Mouse (Mus musculus): ENCODE results near the gene Snapc4. TPM values are rescaled to one million over a fixed set of nuclear protein-coding genes. Genes with fewer than 3 reads are reported as not detected.

Snapc4 gene
- polyA plus RNA-seq, 1 experiment from 2014 or later, result 18.3 TPM

DNA sequence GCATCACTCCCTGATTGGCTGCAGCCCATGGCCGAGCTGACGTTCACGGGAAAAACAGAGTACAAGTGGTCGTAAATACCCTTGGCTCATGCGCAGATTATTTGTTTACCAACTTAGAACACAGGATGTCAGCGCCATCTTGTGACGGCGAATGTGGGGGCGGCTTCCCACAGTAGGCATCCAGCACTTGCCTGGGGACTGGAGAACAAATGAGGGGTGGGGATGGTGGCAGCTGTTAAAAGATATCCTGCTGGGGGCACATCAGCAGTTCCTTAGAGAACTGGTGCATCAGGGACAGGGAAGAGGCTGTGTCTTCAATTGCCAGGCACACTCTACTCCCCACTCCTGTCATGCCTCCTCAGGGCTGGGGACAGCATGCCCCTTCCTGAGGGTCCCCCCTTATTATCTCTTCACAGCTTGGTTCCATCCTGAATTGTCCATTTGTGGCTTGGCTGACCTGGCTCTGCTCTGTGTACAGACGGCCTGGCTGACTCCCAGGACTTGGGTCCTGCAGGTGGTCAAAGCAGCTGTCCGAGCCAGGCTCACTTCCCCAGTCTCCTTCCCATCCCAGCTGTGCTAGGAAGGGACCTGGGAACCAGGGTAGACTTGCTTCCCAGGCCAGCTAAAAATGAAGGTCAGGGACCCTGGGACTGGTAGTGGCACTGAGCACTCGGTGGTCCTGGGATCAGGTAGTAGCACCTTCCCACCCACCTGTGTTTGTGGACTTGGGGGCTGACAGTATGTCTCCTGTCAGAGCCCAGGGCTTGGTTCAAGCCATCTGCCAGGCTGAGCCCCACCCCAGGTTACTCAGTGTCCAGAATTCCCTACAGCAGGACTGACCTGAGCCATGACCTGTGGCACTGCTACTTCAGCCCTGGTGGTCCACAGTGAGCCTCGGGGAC lies 41.9 kb downstream of the Snapc4 start:
- Histone ChIP-seq H3K4me2 (ENCODE audit: low read length) (no peak overlapping the region), H3K36me3 (ENCODE audit: control insufficient read depth, insufficient read depth, low read length) (peaks cover 19% of the 10 kb centered on the region), H3K9ac (ENCODE audit: low read length) (no peak overlapping the region), H3K4me1 (ENCODE audit: control insufficient read depth in 2 of 2, insufficient read depth in 2 of 2, low read length in 2 of 2) (peaks cover 51% of the 10 kb centered on the region in 2 experiments), H3K4me3 (ENCODE audit: control insufficient read depth in 1 of 2, insufficient read depth in 1 of 2, low read depth in 1 of 2, low read length in 2 of 2) (no peak overlapping the region), H3K9me3 (ENCODE audit: control insufficient read depth, low read length) (no peaks in the 10 kb centered on the region), H3K27ac (replicated peaks in 1 of 2; ENCODE audit: control insufficient read depth in 1 of 2, insufficient read depth in 1 of 2, low read depth in 2 of 2, low read length in 2 of 2) (peak overlapping the region; percentile 31 to 98; a peak in 3 of 4 replicates), H3K27me3 (ENCODE audit: control insufficient read depth, insufficient read depth, low read length) (no peaks in the 10 kb centered on the region)
- ATAC-seq (ENCODE audit: insufficient number of reproducible peaks, insufficient read depth, low FRiP score, low read depth), result no peak
- WGBS, result 82% methylated on average over 8 of the region's 13 CpGs

DNA sequence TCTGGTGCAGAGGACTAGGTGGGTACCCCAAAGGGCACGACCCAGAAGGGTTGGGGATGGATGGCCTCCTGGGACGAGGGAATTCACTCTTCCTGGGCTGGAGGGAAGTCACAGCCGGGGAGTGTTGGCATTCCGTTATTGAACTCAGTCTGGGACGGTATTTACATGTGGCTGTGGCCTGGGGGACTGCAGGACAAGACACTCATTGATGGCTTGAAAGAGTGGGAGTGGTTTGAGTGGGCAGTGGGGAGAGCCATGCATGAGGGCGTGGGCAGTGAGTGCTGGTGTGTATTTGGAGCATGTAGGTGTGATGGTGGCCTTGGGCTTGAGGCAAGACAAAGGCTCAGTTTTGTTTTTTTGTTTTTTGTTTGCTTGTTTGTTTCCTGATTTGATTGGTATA lies 49.8 kb downstream of the Snapc4 start:
- Histone ChIP-seq H3K4me1 (ENCODE audit: control insufficient read depth in 2 of 2, insufficient read depth in 2 of 2, low read length in 2 of 2) (peaks cover 9 to 16% of the 10 kb centered on the region in 2 experiments; a peak in 3 of 4 replicates), H3K9me3 (ENCODE audit: control insufficient read depth, low read length) (no peaks in the 10 kb centered on the region), H3K36me3 (ENCODE audit: control insufficient read depth, insufficient read depth, low read length) (peaks cover 50% of the 10 kb centered on the region), H3K27me3 (ENCODE audit: control insufficient read depth, insufficient read depth, low read length) (no peaks in the 10 kb centered on the region), H3K4me3 (ENCODE audit: control insufficient read depth in 1 of 2, insufficient read depth in 1 of 2, low read depth in 1 of 2, low read length in 2 of 2) (no peak overlapping the region), H3K4me2 (ENCODE audit: low read length) (0 out of 2 replicates have a peak overlapping the region, but pooled peaks have one; percentile 13), H3K27ac (replicated peaks in 1 of 2; ENCODE audit: control insufficient read depth in 1 of 2, insufficient read depth in 1 of 2, low read depth in 2 of 2, low read length in 2 of 2) (peak overlapping the region in 1 of 2 experiments; percentile 57; a peak in 1 of 4 replicates), H3K9ac (ENCODE audit: low read length) (0 out of 2 replicates have a peak overlapping the region, but pooled peaks have one; percentile 2)
- ATAC-seq (ENCODE audit: insufficient number of reproducible peaks, insufficient read depth, low FRiP score, low read depth), result no peak
- WGBS, result 80% methylated on average over 6 of the region's 6 CpGs

DNA sequence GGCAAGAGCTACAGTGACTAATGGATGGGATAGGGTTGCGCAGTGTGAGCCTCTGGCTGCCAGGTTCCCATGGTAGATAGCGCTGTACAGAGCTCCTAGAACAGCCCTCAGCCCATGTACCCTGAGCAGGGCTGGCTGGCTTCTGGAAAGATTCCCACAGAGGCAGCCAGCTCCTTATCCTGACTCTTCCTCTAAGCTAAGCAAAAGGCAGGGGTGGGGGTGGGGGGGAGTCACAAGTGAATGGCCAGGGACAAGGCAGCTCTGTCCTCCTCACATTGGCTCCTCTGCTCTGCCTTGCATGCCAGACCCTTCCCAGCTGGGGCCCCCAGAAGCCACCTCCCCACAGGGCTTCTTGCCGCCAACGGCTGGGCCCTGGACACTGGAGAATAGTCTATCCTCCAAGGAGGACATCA lies 50.4 kb downstream of the Snapc4 start:
- H3K36me3 ChIP-seq (ENCODE audit: control insufficient read depth, insufficient read depth, low read length), result peaks cover 56% of the 10 kb centered on the region
- ATAC-seq (ENCODE audit: insufficient number of reproducible peaks, insufficient read depth, low FRiP score, low read depth), result peak; percentile 25; the same call in 1 of the 2 replicates
- no peaks in the 10 kb centered on the region for H3K27me3 ChIP-seq (ENCODE audit: control insufficient read depth, insufficient read depth, low read length)
- H3K27ac ChIP-seq (replicated peaks in 1 of 2; ENCODE audit: control insufficient read depth in 1 of 2, insufficient read depth in 1 of 2, low read depth in 2 of 2, low read length in 2 of 2), result peak overlapping the region; percentile 57 to 71
- 0 out of 2 replicates have a peak overlapping the region, but pooled peaks have one; percentile 13 for H3K4me2 ChIP-seq (ENCODE audit: low read length)
- H3K4me1 ChIP-seq (ENCODE audit: control insufficient read depth in 2 of 2, insufficient read depth in 2 of 2, low read length in 2 of 2), result peaks cover 13 to 21% of the 10 kb centered on the region in 2 experiments; a peak in 3 of 4 replicates
- no peak overlapping the region for H3K4me3 ChIP-seq (ENCODE audit: control insufficient read depth in 1 of 2, insufficient read depth in 1 of 2, low read depth in 1 of 2, low read length in 2 of 2)
- 85% methylated on average over 4 of the region's 4 CpGs for WGBS
- H3K9ac ChIP-seq (ENCODE audit: low read length), result peak overlapping the region; percentile 2
- H3K9me3 ChIP-seq (ENCODE audit: control insufficient read depth, low read length), result no peaks in the 10 kb centered on the region

DNA sequence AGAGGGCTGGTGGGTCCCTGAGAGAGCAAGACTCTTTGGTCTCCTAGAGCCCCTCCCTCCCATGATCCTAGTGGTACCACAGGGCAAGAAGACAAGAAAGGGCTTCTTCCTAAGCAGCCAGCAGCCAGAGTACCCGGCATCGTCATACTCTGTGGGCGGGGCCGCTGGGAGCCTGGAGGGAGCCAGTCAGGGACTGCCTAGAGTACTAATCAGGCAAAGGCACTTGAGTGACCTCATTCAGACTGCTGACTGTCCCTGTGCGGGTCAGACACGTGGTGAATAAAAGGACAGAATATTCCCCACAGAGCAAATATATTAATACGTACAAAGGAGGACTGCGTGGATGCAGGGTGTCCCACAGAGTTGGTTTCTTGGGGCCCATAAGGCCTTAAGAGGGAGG lies 51.1 kb downstream of the Snapc4 start:
- H3K36me3 ChIP-seq (ENCODE audit: control insufficient read depth, insufficient read depth, low read length), result peaks cover 63% of the 10 kb centered on the region
- H3K4me1 ChIP-seq (ENCODE audit: control insufficient read depth in 2 of 2, insufficient read depth in 2 of 2, low read length in 2 of 2), result peaks cover 14 to 28% of the 10 kb centered on the region in 2 experiments; a peak in 3 of 4 replicates
- no peak overlapping the region for H3K4me2 ChIP-seq (ENCODE audit: low read length)
- H3K4me3 ChIP-seq (ENCODE audit: control insufficient read depth in 1 of 2, insufficient read depth in 1 of 2, low read depth in 1 of 2, low read length in 2 of 2), result no peak overlapping the region
- 0 out of 2 replicates have a peak overlapping the region, but pooled peaks have one; percentile 2 for H3K9ac ChIP-seq (ENCODE audit: low read length)
- H3K27me3 ChIP-seq (ENCODE audit: control insufficient read depth, insufficient read depth, low read length), result no peaks in the 10 kb centered on the region
- 32% methylated on average over 8 of the region's 8 CpGs for WGBS
- peak overlapping the region; percentile 57 to 71 for H3K27ac ChIP-seq (replicated peaks in 1 of 2; ENCODE audit: control insufficient read depth in 1 of 2, insufficient read depth in 1 of 2, low read depth in 2 of 2, low read length in 2 of 2)
- peak; percentile 77 for ATAC-seq (ENCODE audit: insufficient number of reproducible peaks, insufficient read depth, low FRiP score, low read depth)
- H3K9me3 ChIP-seq (ENCODE audit: control insufficient read depth, low read length), result no peaks in the 10 kb centered on the region

DNA sequence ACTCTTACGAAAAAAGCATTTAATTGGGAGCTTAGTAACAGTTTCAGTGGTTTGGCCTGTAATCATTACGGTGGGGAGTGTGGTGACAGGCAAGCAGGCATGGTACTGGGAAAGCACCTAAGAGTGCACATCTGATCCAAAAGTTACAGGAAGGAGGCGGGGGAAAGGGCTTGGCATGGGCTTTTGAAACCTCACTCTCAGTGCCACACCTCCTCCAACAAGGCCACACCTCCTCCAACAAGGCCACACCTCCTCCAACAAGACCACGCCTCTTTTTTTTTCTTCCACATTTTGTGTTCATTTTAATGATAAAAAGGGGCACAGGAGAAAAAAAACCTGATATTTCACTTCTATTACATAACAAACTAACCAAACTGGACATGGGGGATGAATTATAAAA lies 52.6 kb downstream of the Snapc4 start:
- no peak overlapping the region for H3K9ac ChIP-seq (ENCODE audit: low read length)
- peaks cover 19 to 39% of the 10 kb centered on the region in 2 experiments; a peak in 3 of 4 replicates for H3K4me1 ChIP-seq (ENCODE audit: control insufficient read depth in 2 of 2, insufficient read depth in 2 of 2, low read length in 2 of 2)
- no peaks in the 10 kb centered on the region for H3K9me3 ChIP-seq (ENCODE audit: control insufficient read depth, low read length)
- no peak overlapping the region for H3K4me2 ChIP-seq (ENCODE audit: low read length)
- H3K36me3 ChIP-seq (ENCODE audit: control insufficient read depth, insufficient read depth, low read length), result peaks cover 77% of the 10 kb centered on the region
- H3K27me3 ChIP-seq (ENCODE audit: control insufficient read depth, insufficient read depth, low read length), result no peaks in the 10 kb centered on the region
- no peak overlapping the region for H3K4me3 ChIP-seq (ENCODE audit: control insufficient read depth in 1 of 2, insufficient read depth in 1 of 2, low read depth in 1 of 2, low read length in 2 of 2)
- 88% methylated on average over 4 of the region's 4 CpGs for WGBS
- H3K27ac ChIP-seq (replicated peaks in 1 of 2; ENCODE audit: control insufficient read depth in 1 of 2, insufficient read depth in 1 of 2, low read depth in 2 of 2, low read length in 2 of 2), result no peak overlapping the region
- ATAC-seq (ENCODE audit: insufficient number of reproducible peaks, insufficient read depth, low FRiP score, low read depth), result no peak

DNA sequence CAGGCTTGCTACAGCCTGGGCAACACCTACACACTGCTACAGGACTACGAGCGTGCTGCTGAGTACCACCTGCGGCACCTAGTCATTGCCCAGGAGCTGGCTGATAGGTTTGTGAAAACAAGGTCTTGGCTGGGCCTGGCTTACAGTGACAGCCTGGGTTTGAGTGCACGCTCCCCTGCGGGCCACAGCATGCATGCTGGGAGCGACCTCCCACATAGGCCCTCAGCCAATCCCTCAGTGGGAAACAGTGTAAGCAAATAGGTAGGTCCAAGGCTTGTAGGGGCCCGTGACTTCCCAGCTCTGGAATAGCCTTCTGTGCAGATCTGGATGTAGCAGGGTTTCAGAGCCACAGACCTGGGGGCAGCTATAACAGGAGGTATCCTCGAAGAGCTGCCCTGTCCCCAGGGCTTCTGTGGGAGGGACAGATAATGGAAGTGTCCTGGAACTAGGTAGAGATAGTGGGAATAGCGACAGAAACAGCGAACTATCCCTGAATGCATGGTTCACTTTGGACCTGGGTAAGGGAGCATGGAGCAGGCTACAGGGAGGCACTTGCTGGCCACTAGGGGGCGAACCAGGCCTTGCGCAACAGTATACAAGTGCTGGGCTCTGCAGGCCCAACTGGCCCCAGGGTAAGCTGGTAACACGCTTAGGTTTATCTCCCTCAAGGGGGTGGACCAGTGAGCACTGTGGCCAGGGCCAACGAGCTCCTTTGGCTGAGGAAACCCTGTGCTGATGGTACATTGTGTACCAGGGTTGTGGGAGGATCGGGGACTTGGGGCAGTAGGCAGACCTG lies 54.9 kb downstream of the Snapc4 start:
- no peak for ATAC-seq (ENCODE audit: insufficient number of reproducible peaks, insufficient read depth, low FRiP score, low read depth)
- WGBS, result 60% methylated on average over 15 of the region's 15 CpGs
- H3K36me3 ChIP-seq (ENCODE audit: control insufficient read depth, insufficient read depth, low read length), result peaks cover 70% of the 10 kb centered on the region
- H3K4me2 ChIP-seq (ENCODE audit: low read length), result no peak overlapping the region
- peaks cover 19 to 39% of the 10 kb centered on the region in 2 experiments; a peak in 3 of 4 replicates for H3K4me1 ChIP-seq (ENCODE audit: control insufficient read depth in 2 of 2, insufficient read depth in 2 of 2, low read length in 2 of 2)
- H3K9ac ChIP-seq (ENCODE audit: low read length), result peak overlapping the region; percentile 9; the same call in 1 of the 2 replicates
- no peaks in the 10 kb centered on the region for H3K27me3 ChIP-seq (ENCODE audit: control insufficient read depth, insufficient read depth, low read length)
- H3K27ac ChIP-seq (replicated peaks in 1 of 2; ENCODE audit: control insufficient read depth in 1 of 2, insufficient read depth in 1 of 2, low read depth in 2 of 2, low read length in 2 of 2), result peak overlapping the region; percentile 27 to 59
- H3K4me3 ChIP-seq (ENCODE audit: control insufficient read depth in 1 of 2, insufficient read depth in 1 of 2, low read depth in 1 of 2, low read length in 2 of 2), result no peak overlapping the region
- no peaks in the 10 kb centered on the region for H3K9me3 ChIP-seq (ENCODE audit: control insufficient read depth, low read length)

DNA sequence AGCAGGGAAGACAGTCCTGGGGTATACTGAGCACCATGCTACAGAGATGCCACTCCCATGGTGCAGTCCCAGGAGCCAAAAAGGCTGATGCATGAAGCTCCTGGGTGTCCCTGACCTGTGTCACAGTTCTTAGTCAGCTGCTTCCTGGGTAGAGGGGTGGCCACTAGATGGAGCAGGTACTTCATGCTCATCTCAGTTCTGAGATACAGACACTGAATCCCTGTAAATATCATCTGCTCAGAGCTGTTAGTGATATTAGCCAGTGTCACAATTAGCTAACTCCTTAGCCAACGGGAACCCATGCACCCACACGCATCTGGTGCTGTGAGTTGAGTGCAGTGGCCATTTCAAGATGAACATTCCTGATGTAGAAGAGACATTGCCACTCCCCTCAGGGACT lies 55.5 kb downstream of the Snapc4 start:
- no peak overlapping the region for H3K4me3 ChIP-seq (ENCODE audit: control insufficient read depth in 1 of 2, insufficient read depth in 1 of 2, low read depth in 1 of 2, low read length in 2 of 2)
- peaks cover 21 to 37% of the 10 kb centered on the region in 2 experiments; a peak in 3 of 4 replicates for H3K4me1 ChIP-seq (ENCODE audit: control insufficient read depth in 2 of 2, insufficient read depth in 2 of 2, low read length in 2 of 2)
- peaks cover 64% of the 10 kb centered on the region for H3K36me3 ChIP-seq (ENCODE audit: control insufficient read depth, insufficient read depth, low read length)
- peak overlapping the region; percentile 27 to 59 for H3K27ac ChIP-seq (replicated peaks in 1 of 2; ENCODE audit: control insufficient read depth in 1 of 2, insufficient read depth in 1 of 2, low read depth in 2 of 2, low read length in 2 of 2)
- H3K4me2 ChIP-seq (ENCODE audit: low read length), result no peak overlapping the region
- H3K9ac ChIP-seq (ENCODE audit: low read length), result no peak overlapping the region
- no peaks in the 10 kb centered on the region for H3K9me3 ChIP-seq (ENCODE audit: control insufficient read depth, low read length)
- no peaks in the 10 kb centered on the region for H3K27me3 ChIP-seq (ENCODE audit: control insufficient read depth, insufficient read depth, low read length)
- WGBS, result 30% methylated on average over 2 of the region's 2 CpGs
- 0 out of 2 replicates have a peak, but pooled peaks have one; percentile 5 for ATAC-seq (ENCODE audit: insufficient number of reproducible peaks, insufficient read depth, low FRiP score, low read depth)
